Mouse (Mus musculus) urinary bladder, postnatal 14 days (tissue): Measurements from ENCODE around the gene Lmntd1.

ENCODE experiments used
- DNase-seq: peaks from one replicate; pipeline ENCODE4 v3.0.0; 2021; ENCODE audit warnings: low spot score

The Lmntd1 gene

DNA sequence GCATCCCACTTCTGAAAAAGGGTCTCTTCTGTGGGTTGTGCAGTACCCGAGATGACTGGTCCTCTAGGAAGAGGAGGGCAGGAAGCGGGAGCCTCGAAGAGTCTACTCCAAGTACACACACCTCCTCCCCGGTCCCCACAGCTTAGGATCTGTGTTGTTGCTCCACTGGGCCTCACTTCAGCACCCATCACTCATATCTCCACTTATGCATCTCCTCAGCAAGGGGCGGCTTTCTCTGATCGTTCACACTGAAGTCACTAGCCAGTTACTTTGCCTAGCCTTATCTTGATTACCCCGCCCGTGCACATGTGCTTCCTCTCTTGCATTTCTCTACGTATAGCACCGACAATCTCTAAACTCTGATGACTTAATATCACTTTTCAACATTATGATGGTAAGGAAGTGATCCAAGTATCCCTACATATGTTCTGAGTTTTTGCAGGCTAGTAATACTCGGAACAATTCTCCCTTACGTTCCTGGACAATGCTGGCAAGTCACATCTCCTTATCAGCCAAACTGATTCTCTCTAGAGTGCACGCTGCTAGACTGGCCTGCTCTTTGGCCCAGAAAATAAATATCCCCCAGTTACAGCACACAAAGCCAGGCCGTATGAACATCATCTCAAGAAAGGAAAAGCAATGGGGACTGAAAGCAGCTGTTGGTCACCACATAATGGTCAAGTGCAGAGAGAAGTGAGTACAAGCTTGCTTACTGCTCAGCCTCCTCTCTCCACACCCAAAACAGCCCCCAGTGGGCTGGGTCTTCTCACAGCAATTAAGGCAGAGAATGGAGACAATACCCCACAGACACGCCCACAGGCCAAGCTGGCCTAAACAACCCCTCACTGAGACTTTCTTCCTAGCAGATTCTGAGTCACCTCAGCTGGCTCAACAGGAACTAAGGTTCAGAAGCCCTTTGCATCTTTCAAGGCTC is 56.8 kb downstream of the Lmntd1 start:
- no peak for DNase-seq

GRCm38 (mm10) chr6:145553226-145553625 is 60.9 kb downstream of the Lmntd1 start:
- DNase-seq: no peak

GRCm38 (mm10) chr6:145552817-145553216 is 61.3 kb downstream of the Lmntd1 start:
- DNase-seq: no peak

- no peak for DNase-seq
These were observed 63.1 kb downstream of the Lmntd1 start for GRCm38 (mm10) chr6:145550993-145551392.

DNA sequence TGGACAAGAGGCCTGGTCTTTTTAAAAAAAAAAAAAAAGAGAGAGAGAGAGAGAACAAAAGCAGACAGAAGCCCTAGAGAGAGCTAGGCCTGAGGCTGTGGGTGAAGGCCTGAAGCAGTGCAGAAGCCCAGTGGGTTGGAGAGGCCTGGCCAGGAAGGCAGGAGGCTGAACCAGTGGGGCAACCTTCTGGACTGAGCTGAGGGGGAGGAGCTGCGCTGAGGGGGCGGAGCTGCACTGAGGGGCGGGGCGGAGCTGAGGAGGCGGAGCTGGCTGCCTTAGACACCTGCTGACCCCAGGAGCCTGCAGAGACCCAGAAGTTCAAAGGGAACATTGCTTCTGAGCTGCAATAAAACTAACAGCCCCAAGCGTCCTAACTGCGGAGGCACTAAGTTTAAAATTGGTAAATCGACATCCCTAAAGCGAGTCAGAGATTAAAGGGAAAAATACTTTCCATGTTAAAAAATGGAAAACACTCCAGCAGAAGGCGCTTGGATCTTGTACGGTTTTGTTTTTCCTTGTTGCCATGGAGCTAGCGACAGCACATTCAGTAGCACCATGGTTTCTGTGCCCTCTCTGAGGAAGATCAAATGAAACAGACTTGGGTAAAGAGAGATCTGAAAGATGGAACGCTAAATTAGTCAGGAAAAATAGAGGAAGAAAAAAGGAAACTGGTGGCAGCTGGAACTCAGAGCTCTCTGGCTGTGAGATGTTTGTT is 68.0 kb downstream of the Lmntd1 start:
- no peak for DNase-seq

GRCm38 (mm10) chr6:145544838-145545237 is 69.3 kb downstream of the Lmntd1 start:
- DNase-seq: no peak

DNA sequence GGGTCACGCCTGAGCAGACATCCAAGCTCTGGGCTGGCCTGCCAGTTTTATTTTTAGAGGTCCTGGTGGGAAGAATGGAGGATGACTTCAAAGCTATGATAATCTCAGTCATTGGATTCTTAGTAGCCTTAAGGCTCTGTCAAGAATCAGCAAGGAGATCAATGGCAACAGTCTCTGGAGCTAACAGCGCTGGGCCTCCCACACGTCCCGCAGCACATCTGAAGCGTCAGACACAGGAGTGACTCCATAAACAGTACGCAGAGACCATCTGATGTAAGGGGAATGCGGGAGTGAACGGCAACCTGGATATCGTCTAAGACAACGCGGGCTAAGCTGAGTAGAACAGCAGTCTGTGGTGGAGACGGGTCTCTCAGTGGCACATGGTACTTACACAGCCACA is 69.8 kb downstream of the Lmntd1 start:
- DNase-seq: no peak

GRCm38 (mm10) chr6:145539568-145539859 is 74.6 kb downstream of the Lmntd1 start:
- DNase-seq: no peak

GRCm38 (mm10) chr6:145538787-145539567 is 75.1 kb downstream of the Lmntd1 start:
- no peak for DNase-seq

- DNase-seq: no peak
These were observed 83.7 kb downstream of the Lmntd1 start for GRCm38 (mm10) chr6:145530464-145530863.

DNA sequence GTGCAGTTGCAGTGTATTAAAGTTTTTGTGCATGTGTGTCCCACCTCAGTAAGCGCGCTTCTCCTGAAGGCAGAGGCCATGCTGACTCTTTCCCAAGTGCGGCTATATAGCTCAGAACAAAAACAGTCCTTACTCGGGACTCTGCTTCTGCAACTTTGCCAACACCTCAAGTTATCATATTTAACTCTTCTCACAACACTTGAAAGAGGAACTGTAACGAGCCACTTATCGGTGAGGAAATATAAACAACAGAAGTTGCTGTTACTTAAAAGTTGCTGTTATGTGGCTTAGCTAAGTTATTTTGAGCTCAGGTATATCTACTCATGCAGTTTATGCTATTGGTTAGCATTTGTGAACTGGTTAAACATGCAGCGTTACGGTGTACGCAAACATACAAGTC is 90.8 kb downstream of the Lmntd1 start:
- DNase-seq: no peak

DNA sequence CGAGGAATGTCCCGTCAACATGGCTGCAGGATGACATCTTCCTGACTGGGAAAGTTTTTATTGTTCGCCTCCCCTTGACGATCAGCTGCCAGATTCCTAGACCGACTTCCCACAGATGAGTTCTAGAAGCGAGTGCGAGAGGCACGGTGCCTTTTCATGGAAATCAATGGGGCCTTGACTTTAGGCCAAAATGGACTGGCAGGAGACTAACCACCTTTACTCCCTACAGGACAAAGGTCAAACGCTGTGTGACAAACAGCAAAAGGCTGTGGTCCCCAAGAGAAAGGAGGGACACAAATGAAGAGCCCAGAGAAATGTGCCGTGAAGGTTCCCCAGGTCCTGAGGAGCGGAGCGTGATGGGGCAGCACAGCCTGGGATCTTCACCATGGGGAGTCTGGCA is 91.5 kb downstream of the Lmntd1 start:
- no peak for DNase-seq

- no peak for DNase-seq
These were observed 97.1 kb downstream of the Lmntd1 start for GRCm38 (mm10) chr6:145517002-145517401.

DNA sequence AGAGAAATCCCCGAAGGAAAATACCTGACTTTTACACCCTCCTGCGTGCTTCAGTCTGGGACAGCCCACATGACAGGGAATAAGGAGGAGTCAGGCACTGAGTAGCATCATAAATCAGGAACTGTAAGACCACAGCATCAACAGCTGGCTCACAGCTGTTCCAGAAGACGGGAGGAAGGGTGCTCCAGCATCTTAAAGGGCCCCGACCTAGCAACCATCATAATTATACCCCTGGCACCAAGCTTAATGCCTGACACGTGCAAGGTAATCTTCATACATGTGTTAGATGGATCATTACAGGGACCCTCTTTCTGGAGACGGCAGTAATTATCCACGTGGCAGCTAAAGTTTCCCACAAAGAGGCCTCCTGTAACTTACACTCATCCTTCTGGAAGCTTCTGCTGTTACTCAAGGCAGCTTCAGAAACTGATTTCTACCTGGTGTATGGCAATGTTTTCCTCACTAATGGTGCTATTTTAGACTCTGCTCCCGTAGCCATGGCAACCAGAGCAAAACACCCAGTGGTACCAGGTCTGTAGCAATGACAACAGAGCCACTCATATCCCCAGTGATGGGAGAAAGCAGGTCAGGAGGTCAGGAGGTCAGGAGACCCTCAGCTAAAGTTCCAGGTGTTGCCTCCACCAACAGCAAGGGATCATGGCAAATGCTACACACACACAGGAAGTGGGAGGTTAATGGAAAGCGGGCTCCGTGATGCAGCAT is 98.1 kb downstream of the Lmntd1 start:
- peak; percentile 24 for DNase-seq

- DNase-seq: no peak
These were observed 102.9 kb downstream of the Lmntd1 start for GRCm38 (mm10) chr6:145511265-145511664.

- DNase-seq: no peak
These were observed 105.3 kb downstream of the Lmntd1 start for GRCm38 (mm10) chr6:145508828-145509227.

DNA sequence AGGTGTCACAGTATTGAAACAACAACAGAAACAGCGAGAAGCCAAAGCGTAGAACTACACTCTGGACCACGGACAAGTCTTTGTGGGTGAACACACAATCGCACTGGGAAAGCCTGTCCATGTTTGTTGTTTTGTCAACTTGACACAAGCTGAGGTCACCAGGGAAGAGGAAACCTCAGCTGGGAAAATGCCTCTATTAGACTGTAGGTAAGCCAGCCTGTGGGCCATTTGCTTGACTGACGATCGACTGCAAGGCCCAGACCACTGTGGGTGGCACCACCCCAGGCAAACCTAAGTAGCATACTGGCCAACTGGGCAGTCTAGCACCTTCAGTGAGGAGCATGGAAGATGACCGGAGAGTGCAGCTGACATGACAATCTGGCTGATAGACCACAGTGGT is 112.4 kb downstream of the Lmntd1 start:
- DNase-seq: no peak

DNA sequence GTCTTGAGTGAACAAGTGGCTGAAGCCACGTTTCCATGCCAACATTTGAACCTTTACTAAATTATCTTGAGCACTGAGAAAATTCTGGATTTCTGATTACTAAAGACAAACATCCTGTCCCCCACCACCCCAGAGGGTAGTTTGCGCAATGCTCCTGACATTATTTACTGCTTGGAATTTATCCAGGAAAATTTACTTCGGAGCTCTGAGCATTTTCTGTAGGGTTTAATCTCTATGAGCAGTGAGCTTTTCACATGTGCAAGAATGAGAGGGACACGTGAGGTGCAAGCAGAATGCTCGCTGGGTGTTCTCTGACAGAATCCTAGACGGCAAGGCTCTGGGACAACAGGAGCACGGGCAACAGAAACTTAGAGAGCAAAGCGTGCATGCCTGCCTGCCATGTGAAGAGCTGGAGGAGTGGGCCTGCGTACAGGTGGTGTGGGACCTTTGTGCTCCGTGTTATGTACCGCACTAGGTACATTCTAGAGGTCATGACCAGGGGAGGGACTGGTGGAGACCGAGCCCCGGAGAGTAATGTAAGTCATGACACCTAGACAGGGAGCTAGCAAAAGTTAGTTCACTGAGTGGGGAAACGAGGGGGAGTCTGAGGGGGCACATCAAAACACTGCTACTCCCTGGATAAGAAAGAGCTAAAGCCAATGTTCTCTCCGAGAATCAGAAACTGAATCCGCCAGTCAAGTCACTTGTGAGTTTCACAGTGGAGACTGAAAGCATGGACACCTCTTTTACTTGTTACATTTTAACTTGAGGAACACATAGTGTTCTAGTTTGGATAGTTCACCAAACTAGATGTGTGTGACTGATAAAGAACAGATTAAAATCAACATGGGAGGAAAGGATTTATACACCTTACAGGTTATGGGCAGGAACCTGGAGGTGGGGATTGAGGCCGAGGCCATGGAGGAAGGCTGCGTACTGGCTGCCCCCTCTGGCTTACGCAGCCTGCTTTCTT is 114.3 kb downstream of the Lmntd1 start:
- peak; percentile 38 for DNase-seq

DNA sequence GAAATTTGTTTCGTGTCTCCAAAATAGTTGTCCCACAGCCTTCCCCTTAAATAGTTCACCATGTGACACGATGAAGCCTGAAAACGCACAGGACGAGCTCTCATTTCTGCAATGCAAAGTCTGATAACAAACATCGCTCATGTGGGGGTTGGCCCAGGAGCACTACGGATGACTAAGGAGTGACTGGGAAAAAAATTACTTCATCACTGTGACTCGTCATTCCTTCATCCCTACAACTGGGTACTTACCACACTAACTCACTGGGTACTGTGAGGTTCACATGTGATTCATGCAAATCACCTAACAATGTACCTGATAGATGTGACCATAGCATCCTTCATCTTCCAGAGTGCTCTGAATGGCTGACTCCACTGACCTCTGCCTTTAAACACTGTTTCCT is 118.4 kb downstream of the Lmntd1 start:
- DNase-seq: no peak

DNA sequence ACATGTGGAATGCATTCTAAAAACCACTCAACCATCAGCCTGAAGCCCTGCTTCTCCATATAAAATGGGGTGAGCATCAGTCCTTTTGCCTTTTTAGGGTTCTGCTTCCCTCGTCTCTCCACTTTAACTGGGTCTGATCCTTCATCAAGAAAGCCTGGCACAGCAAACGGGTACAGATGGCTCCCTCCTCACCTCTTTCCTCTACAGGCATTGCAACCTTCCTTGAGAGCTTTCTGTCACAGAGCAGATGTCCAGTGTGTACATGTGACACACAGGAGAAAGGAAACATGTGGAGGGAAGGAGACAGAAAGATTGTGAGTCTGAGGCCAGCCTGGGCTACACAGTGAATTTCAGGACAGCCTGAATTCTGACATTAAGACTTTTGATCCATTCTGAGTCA is 125.9 kb downstream of the Lmntd1 start:
- DNase-seq: no peak
